Mouse (Mus musculus) layer of hippocampus, postnatal 10 days (tissue): ENCODE results near the gene Cutc. TPM values are rescaled to one million over a fixed set of nuclear protein-coding genes. Genes with fewer than 3 reads are reported as not detected.

Experiments used
- DNase-seq, 2 experiments: peaks; one replicate each; pipeline ENCODE4 v3.0.0; 2021; ENCODE audit warnings: low spot score in 2 of 2
- total RNA-seq, 2 experiments: library from RNA; stranded (reverse); gene quantifications; 2 replicates each; pipeline ENCODE4 v1.2.3; 2021

Gene Cutc
- total RNA-seq, 2 experiments from 2014 or later = 5.3 to 6.2 TPM

DNA sequence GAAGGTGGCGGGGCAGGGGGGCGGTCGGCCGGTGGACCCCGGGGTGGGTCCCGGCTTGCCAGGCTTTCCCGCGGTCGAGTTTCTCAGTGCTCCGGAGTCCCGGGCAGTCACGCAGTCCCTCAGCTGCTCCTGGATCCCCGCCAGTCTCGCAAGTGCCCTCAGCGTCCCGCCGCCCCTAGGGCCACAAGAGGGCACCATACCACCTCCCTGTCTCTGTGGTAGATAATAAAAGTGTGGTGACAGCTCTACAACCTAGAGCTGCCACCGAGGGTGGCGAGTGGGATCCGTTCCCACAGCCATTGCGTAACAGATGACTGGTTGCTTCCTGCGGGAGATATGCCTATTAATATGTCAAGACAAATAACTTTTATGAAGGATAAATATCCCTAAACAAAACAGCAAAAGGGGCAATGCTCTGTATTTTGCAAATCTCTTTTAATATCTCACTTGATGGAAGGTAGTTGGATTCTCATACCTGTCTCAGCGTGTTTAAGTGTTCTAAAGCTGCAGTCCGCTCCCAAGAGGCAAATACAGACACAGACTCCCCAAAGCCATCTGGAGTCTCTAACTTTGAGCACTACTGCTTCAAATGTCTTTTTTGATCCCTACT, 535 bp downstream of the Cutc start:
- peak; percentile 91 to 93 for DNase-seq

DNA sequence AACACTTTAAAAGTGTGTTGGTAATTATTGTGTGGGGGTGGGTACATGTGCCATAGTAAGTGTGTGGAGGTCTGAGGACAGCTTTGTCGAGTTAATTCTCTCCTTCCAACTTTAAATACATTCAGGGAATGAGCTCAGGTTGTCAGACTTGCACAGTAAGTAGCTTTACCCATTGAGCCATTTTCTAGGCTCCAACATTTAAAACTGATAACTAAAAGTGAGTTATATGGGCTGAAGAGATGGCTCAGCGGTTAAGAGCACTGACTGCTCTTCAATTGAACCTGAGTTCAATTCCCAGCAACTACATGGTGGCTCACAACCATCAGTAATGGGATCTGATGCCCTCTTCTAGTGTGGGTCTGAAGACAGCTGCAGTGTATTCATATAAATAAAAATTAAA, 1.4 kb downstream of the Cutc start:
- no peak for DNase-seq

DNA sequence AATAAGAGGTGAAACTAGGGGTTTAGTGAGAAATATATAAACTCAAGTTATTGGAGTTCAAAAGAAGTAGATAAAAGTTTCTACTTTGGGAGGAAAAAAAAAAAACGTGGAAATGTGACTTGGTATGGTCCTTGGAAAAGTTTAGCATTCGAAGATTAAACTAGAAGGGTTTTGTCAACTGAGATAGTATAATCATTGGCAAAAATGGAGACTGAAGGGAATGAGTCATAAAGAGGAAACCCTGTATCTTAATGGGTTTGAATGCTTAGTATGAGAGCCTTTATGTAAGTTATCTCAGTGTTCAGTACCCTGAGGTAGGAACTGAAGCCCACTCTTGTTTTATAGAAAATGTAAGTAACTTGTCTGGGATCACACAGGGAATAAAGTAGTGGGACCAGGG, 2.1 kb downstream of the Cutc start:
- DNase-seq = no peak

DNA sequence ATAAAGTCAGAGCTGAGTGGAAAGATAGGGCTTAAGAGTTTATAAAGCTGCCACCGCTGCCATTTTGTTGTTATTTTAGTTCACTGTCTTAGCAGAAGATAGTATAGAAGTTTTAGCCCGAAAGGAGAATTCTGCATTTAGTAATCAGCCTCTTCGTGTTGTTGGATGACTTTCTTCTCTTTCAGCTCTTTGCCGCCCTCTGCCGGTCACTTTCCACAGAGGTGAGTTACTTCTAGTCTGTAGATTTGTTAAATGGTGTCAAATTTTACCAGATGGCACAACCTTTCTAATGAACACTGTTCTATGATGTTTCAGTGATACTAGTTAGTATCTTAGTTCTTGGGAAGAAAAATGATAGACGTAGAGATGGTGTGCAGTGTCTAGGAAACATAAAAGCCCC, 7.7 kb downstream of the Cutc start:
- peak; percentile 67 to 69 for DNase-seq

DNA sequence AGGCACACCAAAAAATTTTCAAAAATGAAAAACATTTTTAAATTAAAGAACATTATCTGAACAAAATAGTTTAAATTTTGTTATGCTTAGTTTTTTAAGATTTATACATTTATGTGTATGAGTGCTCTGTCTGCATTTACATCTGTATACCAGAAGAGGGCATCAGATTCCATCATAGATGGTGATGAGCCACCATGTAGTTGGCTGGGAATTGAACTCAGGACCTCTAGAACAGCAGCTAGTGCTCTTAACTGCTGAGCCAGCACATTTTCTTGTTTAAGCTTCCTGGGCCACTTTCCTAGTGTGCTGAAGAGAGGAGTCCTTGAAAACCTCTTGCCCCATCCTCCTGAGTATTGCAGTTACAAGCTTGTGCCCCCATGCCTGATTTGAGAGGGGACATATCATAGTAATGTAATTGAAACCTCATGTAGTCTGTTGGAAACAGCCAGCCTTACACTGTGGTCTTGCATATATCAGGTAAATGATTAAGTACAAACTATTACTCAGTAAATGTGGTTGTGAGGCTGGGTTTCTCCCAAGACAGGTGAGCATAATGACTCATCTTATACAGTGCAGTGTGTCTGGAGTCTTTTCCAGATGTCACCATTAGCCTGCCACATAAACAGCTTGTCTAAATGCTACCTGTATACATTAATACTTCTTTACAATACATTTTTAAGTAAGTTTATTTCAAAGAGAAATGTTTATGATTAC, 8.9 kb downstream of the Cutc start:
- no peak for DNase-seq

DNA sequence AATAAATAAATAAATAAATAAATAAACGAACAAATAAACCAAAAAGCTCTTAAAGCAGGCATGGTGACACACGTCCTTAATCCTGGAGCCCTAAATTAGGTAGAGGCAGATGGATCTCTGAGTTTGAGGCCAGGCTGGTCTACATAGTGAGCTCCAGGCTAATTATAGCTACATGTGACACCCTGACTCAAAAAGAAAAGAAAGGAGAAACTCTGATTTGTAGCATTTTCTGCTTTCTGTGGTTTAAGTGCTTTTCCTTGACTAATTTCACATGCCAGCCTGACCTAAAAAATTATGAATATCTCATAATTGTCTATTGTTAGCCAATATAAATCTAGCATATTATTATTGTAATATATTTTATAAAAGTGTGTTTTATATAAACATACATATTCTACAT, 9.6 kb downstream of the Cutc start:
- DNase-seq = no peak

DNA sequence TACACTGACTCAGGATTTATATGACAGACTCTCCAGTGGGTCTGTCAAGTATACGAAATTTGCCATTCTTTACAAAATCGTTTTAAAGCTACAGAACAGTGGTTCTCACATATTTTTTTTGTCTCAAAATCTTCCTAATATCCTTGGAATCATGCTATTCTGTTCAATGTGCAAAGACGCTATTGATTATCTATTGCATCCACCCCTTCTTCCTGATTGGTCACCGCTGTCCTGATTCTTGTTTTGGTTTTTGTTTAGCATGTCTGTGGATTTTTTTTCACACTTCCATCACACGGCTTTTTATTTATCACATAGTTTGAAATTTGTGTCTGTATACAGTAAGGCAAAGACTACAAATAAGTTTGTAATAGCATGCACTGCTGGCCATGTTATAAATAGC, 13.7 kb downstream of the Cutc start:
- DNase-seq = no peak

DNA sequence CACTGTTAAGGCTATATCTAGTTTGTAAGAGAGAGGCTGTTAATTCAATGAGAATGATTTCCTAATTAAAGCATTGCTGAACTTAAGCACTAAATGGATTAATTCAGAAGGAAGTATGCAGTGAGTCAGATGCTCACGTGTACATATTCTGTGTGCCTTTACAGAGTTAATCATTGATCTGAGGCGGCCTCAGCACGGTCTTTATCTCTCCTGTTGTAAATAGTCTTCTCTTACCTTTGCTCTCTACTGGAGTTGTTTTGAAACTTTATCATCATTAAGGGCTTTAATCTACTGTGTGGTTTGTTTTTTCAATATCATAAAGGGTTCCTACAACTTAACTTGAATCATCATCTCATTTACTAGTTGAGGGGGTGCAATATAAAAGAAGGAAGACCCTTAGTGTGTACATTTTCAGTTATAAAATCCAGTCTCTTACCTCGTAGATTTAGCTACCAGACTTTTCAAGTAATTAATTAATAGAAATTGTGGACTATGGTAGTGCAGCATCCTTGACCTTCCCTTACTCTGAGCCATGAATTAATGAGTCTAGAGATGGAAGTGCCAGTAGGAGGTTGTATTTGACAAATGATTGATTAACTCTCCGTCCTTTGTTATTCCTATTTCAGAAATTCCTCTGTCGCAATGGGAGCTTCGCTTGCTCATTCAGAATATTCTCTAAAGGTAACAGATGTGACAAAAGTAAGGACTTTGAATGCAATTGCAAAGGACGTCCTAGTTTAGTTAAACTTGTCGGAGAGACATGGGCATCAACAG, 14.9 kb downstream of the Cutc start:
- DNase-seq = no peak

DNA sequence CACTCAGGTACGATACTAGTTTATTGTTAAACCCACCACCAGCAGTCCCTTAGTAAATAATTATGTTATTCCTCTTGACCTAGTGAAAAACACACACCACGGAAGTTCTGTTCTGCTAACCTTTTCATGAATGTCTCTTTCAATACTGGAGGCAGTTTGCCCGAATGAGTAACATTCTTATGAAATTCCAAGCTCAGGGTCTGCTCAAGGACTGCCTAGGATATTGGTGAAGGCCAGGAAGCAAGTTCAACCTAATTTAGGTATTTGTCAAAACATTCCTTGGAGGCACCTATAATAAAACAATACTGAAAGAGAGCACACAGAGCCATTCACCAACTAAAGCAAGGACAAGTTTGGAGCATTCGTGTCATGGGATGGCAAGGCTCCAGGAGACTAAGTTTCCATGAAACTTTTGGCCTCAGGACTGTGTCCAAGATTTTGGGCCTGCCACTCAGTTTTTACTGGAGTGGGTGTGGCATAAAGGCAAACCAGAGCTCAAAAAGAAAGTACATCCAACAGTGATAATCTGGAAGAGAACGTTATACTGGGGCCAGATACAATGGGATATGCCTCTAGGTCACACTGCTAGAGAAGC, 16.7 kb downstream of the Cutc start:
- no peak for DNase-seq

DNA sequence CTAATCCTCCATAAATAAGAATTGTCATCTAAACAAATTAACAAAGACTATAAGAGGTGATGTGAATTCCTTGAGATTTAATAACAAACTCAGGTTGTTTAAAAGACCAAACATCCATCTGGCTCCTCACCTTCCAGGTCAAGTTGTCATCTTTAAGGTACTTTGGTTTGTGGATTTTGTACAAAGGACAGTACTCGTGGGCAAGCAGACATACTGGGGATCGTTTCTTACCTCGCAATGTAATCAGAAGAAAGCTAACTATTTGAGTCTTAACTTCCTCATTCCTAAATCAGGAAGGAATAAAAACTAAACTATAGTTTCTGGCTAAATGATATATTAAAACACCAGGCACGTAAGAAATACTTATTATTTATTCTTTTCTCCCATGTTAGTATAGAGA, 17.8 kb downstream of the Cutc start:
- no peak for DNase-seq

DNA sequence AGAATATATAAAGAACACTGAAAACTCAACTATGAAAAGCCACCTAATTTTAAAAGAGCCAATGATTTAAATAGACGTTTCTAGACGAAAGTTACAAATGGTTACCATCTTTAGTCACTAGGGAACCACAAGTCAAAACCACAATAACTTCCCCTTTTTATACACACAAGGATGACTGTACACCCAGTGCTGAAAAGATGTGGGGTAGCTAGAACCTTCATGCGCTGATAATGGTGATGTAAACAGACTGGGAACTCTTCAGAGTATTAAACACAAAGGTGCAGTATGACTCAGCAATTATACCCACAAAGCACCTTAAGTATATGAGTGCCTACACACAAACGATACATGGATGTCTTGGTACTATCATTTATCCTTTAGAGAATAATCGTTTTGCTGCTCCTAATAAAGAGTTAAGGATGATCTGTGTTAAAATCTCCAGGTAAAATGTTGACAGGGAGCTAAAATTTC, 18.7 kb downstream of the Cutc start:
- DNase-seq = no peak

DNA sequence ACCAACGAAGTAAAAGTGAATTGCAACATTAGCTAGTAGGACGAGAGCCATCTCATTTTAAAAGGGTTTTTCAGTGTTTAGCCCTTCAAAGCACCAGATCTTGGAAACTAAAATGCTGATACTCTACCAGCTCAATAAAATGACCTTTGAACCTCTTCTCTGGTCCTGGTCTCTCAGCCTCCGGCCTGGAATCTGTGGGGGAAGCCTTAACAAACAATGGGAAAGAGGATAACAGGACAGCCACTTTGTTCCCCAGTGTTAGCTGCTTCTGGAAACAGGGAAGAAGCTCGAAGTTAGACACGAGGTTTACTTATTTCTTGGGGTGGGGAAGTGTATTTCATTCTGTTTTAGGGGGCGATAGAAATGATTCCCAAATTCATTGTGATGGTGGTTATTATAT, 19.5 kb downstream of the Cutc start:
- DNase-seq = no peak

DNA sequence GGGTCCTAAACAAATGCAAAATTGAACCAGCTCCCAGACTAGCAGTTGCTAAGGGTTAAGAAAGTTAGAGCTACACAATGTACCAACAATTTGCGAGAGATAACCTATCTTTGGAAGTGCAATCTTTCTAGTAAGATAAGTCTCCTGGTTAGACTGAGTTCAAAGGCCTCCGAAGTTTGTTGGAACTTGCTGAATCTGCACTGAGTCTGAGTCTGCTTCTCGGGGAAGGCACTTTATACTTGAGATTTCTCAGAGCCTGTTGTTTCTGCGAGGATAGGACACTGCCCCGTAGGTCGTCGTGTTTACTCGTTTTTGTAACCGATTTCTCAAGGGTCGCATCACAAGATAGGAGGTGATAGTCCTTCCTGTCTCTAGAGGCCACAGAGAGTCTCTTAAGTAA, 22.6 kb downstream of the Cutc start:
- DNase-seq = no peak

DNA sequence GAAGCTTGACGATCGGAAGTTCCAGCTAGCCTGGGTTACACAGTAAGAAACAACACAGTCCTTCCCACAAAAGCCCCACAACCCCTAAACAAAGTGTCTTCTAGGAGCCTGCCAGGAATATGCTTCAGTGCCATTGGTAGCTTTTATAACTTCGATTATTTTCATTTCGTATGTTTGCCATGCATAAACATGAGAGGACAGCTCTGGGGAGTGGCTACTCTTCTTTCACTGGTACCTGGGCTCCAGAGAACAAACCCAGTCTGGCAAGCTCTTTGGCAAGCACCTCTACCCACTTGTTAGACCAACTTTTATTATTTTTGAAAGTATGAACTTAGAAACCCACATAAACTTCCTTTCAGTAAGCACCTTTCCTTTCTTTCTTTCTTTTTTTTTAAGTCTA, 23.8 kb downstream of the Cutc start:
- no peak for DNase-seq

DNA sequence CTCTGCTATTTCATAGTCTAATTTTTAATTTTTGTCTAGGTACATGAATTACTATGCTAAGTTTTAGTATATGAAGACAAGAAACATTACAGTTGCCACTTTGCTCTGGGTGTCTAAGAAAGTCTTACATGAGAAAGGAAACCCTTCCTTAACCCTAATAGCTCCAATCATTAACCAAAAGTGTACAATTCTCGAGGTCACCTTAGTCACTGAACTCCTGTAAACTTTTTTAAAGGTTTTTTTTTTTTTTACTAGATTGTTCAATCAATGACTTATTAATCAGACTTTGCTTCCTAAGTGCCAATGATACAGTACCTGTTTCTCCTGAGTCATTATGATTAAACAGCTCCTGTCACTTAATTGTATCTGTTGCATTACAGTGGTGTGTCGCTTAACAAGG, 24.5 kb downstream of the Cutc start:
- DNase-seq = no peak

DNA sequence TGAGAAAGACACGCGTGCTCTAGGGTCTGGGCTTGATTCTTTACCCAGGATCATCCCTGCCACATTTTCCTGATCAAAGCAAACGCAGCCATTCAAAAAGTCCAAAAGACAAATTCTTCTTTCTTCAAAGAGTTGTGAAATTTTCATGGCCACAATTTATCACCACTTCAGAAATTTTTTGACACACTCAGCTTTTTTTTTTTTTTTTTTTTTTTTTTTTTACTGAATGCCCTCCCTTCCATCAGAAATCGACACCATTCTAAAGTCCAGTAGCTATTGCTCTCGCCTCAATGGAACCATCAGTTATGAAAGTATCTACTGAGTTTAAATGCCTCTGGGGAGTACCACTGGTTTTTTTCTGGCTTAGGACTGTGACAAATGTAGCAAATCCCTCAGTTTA, 27.6 kb downstream of the Cutc start:
- no peak for DNase-seq

DNA sequence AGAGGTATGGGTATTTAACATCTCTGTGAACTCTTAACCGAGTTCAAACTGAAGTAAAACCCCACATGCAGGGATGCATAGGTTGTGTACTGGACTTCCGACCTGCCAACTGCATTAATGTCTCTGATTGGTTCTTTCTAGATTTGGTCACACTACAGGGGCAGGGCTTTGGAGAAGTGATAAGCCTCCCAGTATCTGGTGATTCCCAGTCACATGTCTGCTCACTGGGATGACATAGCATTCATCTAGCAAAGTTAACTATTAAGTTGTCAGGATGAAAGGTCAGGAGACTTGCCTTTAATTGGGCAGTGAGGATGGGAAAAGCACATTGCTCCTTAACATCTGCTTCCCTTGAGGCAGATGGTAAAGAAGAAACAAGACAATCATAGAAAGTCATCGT, 29.2 kb downstream of the Cutc start, which contains the start of gene Abcc2:
Gene Abcc2 (plus strand): TSS at position 213 of the 400 bp plus-strand sequence.
- no peak for DNase-seq

DNA sequence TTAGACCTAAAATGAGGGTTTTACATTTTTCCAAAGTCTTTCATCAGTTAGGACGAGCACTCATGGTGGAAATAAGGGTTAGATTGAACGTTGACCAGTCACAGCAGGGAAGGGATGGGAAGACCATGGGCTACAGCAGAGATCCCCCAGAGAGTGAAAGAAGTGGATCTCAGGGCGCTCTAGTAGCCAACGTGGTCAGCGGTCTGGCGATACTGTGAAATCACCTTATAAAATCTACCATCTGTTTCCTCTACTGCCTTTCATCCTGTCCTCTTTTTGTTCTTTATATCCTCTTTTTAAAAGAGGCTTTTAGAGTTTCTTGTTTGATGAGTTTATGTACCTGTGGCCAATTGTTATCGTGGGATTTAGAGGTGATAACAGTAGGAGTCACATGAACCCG, 32.0 kb downstream of the Cutc start:
- no peak for DNase-seq

DNA sequence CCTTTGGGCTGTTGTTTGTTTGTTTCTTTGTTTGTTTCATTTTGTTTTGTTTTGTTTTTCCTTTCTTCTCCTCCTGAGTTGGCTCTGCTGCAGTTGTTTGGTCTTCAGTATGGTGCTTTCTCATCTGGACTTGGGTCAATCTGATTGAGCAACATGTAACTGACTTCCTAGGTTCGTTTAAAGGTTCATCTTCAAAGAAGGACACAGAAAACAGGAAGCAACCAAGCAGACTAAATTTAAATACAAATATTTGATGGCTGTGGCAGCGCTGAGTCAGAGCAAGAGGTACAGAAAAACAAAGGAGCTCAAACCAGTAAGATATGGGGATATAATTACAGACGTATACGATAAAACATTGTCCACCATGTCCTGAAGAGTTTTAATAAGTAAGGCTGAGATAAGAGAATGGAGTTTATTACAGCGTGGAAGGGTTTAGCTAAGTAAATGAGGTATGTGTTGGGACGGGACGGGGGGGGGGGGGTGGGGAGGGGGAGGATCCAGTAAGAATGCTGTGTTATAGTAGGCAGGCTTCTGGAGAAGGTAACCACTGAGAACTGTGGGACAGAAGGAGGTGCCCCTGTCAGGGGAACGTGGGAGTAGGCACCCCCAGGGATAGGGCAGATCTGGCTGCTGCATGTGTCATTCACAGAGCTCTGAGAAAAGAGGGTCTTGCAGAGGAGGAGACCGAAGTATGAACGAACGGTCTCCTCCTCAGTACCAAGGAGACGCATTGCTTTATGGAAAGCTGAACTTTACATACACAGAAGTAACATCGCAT, 33.6 kb downstream of the Cutc start:
- no peak for DNase-seq

DNA sequence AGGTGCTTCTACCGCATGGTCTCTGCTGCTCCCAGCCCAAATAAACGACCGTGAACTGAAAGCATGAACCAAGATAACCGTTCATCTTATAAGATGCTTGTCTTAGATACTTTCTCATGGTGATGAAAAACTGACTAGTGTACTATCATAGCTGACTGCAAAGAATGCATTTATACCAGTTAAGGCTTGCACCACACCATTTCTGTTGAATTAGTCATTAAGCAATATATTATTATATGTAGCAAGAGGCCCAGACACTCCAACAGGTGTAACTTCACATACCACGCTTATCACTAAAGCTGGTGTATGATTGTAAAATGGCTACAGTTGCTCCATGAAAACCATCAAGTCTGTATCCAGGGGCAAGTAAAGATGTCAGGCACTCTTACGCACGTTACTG, 37.0 kb downstream of the Cutc start:
- no peak for DNase-seq

DNA sequence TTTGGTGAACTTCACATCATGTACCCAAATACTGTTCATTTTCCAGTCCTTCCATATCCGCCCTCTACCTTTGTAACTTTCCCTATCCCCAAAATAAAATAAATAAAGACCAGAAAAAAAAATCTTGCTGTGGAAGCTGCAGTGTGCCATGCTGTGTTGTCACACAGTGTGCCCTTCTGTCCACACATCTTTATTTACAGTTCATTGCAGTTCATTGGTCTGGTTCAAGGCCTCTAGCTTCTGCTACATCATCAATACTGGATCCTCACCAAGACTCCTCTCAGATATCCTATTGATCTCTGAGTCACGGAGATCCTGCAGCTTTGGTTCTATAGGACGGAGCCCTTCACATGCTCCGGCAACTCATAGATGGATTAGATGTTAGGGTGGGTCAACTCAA, 39.7 kb downstream of the Cutc start:
- no peak for DNase-seq
